Mouse (Mus musculus) bone marrow, adult 2 months (tissue): Measurements from ENCODE around the gene Slc27a2. TPM values are rescaled to one million over a fixed set of nuclear protein-coding genes. Genes with fewer than 3 reads are reported as not detected.

Experiments
- H3K27ac ChIP-seq: fragments of 200-500 bp; 2 replicates; pipeline ENCODE4 v1.5.1; 2012; ENCODE audit warnings: low read depth, mild to moderate bottlenecking, control low read depth, inconsistent platforms, low read length; ENCODE audit not compliant: control insufficient read depth, poor library complexity, insufficient read depth
- H3K4me1 ChIP-seq: fragments of 200-500 bp; 2 replicates; pipeline ENCODE4 v1.6.1; 2011; ENCODE audit warnings: low read length; ENCODE audit not compliant: control insufficient read depth, insufficient read depth
- H3K4me3 ChIP-seq: fragments of 200-500 bp; replicated peaks from 2 replicates; pipeline ENCODE3; 2011; ENCODE audit warnings: mild to moderate bottlenecking, low read depth, low read length, control low read depth; ENCODE audit not compliant: control insufficient read depth
- CTCF ChIP-seq: fragments of 200-500 bp; IDR thresholded peaks from 2 replicates; pipeline ENCODE4 v1.5.1; 2011; ENCODE audit warnings: low read length, control low read depth; ENCODE audit not compliant: control insufficient read depth, insufficient read depth
- POLR2A ChIP-seq: fragments of 200-500 bp; IDR thresholded peaks from 2 replicates; pipeline ENCODE4 v1.6.1; 2011; ENCODE audit warnings: low read depth, mild to moderate bottlenecking, control low read depth, low read length, borderline replicate concordance; ENCODE audit not compliant: control insufficient read depth
- WGBS: fragments of 180-500 bp; shearing (Covaris S2); methylation state at CpG from one replicate; pipeline ENCODE4 v1.1.7; 2018; 5-methylcytosine and 5-hydroxymethylcytosine counted together
- polyA plus RNA-seq: library from polyadenylated mRNA; stranded (reverse); fragments of >200 nt; gene quantifications from 2 replicates; pipeline ENCODE4 v1.2.4, GENCODE M21; 2011; ENCODE audit warnings: low replicate concordance; ENCODE audit not compliant: missing spikeins, insufficient read depth, insufficient read length

Gene Slc27a2
- polyA plus RNA-seq, 1 experiment: 13.0 TPM

GRCm38 (mm10) chr2:126628455-126628995, 76.3 kb downstream of the Slc27a2 start:
- TF ChIP-seq POLR2A: no peak
- no peak for TF ChIP-seq CTCF
- Histone ChIP-seq H3K27ac (no peak overlapping the region), H3K4me1 (no peaks in the 10 kb centered on the region), H3K4me3 (no peak overlapping the region)
- WGBS: 87% methylated on average over 9 of the region's 9 CpGs

DNA sequence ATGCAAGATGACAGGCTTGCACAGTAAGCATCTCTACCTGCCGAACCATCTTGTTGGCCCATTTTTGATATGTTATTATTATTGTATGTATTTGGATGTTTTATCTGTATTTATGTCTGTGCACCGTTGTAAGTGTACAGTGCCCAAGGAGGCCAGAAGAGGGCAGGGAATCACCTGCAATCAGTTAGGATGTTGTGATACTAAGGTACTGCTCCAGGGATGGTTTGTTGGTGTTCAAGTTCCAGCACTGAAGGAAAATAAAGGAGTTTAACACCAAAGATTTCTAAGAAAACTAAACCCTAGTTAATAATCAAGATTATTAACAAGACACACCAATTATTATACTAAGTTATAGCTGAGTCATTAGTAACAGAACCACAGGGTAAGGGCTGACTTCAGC, 81.0 kb downstream of the Slc27a2 start:
- WGBS: 73% methylated on average over 2 of the region's 2 CpGs

GRCm38 (mm10) chr2:126635939-126636823, 84.0 kb downstream of the Slc27a2 start:
- 23% methylated on average over 12 of the region's 12 CpGs for WGBS
- H3K4me3 ChIP-seq: no peak overlapping the region
- H3K4me1 ChIP-seq: no peaks in the 10 kb centered on the region; the same call in 1 of the 2 replicates
- H3K27ac ChIP-seq: no peak overlapping the region
- no peak for TF ChIP-seq CTCF

More for the DNA sequence above, 81.0 kb downstream of the Slc27a2 start:
- H3K27ac ChIP-seq: no peak overlapping the region
- no peak for TF ChIP-seq CTCF
- no peak for TF ChIP-seq POLR2A
- no peaks in the 10 kb centered on the region; the same call in 1 of the 2 replicates for H3K4me1 ChIP-seq
- H3K4me3 ChIP-seq: no peak overlapping the region

Other genes starting within 250 kb of the Slc27a2 start
- gene Atp8b4, start 51.7 kb upstream of the Slc27a2 start, polyA plus RNA-seq: 8.3 and 25.1 TPM in 2 replicates
- 14.8 and 39.7 TPM in 2 replicates for gene Hdc, start 66.9 kb downstream of the Slc27a2 start, polyA plus RNA-seq
- 13.9 and 17.8 TPM in 2 replicates for gene Gabpb1, start 123.9 kb downstream of the Slc27a2 start, polyA plus RNA-seq
- gene Usp8, start 154.9 kb downstream of the Slc27a2 start, polyA plus RNA-seq: 12.5 and 16.7 TPM in 2 replicates
- 22.9 and 38.6 TPM in 2 replicates for gene Usp50, start 231.1 kb downstream of the Slc27a2 start, polyA plus RNA-seq